Mouse (Mus musculus): ENCODE data around the gene Ubash3b. TPM values are rescaled to one million over a fixed set of nuclear protein-coding genes. Genes with fewer than 3 reads are reported as not detected.
A peak's percentile ranks its signal among the peaks of the same experiment; 100 is the strongest.

The Ubash3b gene
- total RNA-seq, 2 experiments from 2014 or later, result 6.2 to 6.9 TPM

- DNase-seq, result no peak
These were observed 25.2 kb downstream of the Ubash3b start for GRCm38 (mm10) chr9:41136273-41136672.

- DNase-seq, result no peak
These were observed 26.6 kb downstream of the Ubash3b start for GRCm38 (mm10) chr9:41134907-41135306.

GRCm38 (mm10) chr9:41130563-41130962 is 30.9 kb downstream of the Ubash3b start:
- no peak for DNase-seq

- DNase-seq, result no peak
These were observed 31.6 kb downstream of the Ubash3b start for GRCm38 (mm10) chr9:41129802-41130480.

- DNase-seq, result no peak
These were observed 32.2 kb downstream of the Ubash3b start for GRCm38 (mm10) chr9:41129273-41129672.

- DNase-seq, result no peak
These were observed 34.8 kb downstream of the Ubash3b start for GRCm38 (mm10) chr9:41126723-41127122.

GRCm38 (mm10) chr9:41124305-41124704 is 37.2 kb downstream of the Ubash3b start:
- no peak for DNase-seq

GRCm38 (mm10) chr9:41122390-41123110 is 38.9 kb downstream of the Ubash3b start:
- DNase-seq, result peak; percentile 68

GRCm38 (mm10) chr9:41121701-41122354 is 39.7 kb downstream of the Ubash3b start:
- DNase-seq, result no peak

- no peak for DNase-seq
These were observed 41.5 kb downstream of the Ubash3b start for GRCm38 (mm10) chr9:41119958-41120357.

- DNase-seq, result no peak
These were observed 43.4 kb downstream of the Ubash3b start for GRCm38 (mm10) chr9:41118065-41118464.

GRCm38 (mm10) chr9:41116126-41116525 is 45.4 kb downstream of the Ubash3b start:
- DNase-seq, result no peak

GRCm38 (mm10) chr9:41114367-41114766 is 47.1 kb downstream of the Ubash3b start:
- no peak for DNase-seq

- no peak for DNase-seq
These were observed 51.7 kb downstream of the Ubash3b start for GRCm38 (mm10) chr9:41109749-41110148.

GRCm38 (mm10) chr9:41108324-41109180 is 52.9 kb downstream of the Ubash3b start:
- DNase-seq, result peak; percentile 71

GRCm38 (mm10) chr9:41105201-41105643 is 56.3 kb downstream of the Ubash3b start:
- DNase-seq, result peak; percentile 62

- DNase-seq, result no peak
These were observed 57.8 kb downstream of the Ubash3b start for GRCm38 (mm10) chr9:41103722-41104121.

- peak; percentile 48 for DNase-seq
These were observed 58.9 kb downstream of the Ubash3b start for GRCm38 (mm10) chr9:41102613-41103012.

- DNase-seq, result no peak
These were observed 61.6 kb downstream of the Ubash3b start for GRCm38 (mm10) chr9:41099897-41100296.

GRCm38 (mm10) chr9:41099067-41099466 is 62.4 kb downstream of the Ubash3b start:
- no peak for DNase-seq

GRCm38 (mm10) chr9:41098065-41098464 is 63.4 kb downstream of the Ubash3b start:
- no peak for DNase-seq

- DNase-seq, result no peak
These were observed 69.5 kb downstream of the Ubash3b start for GRCm38 (mm10) chr9:41091993-41092392.
